Mouse (Mus musculus): ENCODE measurements around the gene Fam126a.

DNA sequence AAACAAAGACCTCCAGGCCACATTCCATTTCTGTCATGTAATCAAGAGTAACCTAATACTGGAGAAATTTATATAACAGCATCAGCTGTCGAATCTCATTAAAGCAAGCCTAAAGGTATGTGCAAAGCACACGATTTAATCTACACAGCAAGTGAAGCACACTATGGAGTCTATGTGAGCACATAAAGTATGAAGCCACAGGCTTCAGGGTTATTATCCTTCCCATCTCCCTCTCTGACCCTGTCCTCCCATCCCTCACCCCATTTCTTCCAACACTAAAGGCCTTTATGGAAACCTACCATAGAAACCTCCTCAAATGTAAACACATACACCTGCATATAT is 37.0 kb downstream of the Fam126a start:
- no peak for TF ChIP-seq CTCF (IDR thresholded peaks at IDR 0.05)
- no peak for TF ChIP-seq EP300 (IDR thresholded peaks at IDR 0.05)

All from lung, postnatal 0 days (tissue).